Mouse (Mus musculus): ENCODE results near the gene Ak7.
A peak's percentile ranks its signal among the peaks of the same experiment; 100 is the strongest.

Gene Ak7

GRCm38 (mm10) chr12:105727964-105728363, 22.2 kb downstream of the Ak7 start:
- no peak for DNase-seq (ENCODE audit: low spot score in 2 of 2)

- no peak for DNase-seq (ENCODE audit: low spot score in 2 of 2)
Observed at GRCm38 (mm10) chr12:105730851-105731460, 25.2 kb downstream of the Ak7 start.

GRCm38 (mm10) chr12:105733370-105734159, 27.8 kb downstream of the Ak7 start:
- no peak for DNase-seq (ENCODE audit: low spot score in 2 of 2)

- DNase-seq (ENCODE audit: low spot score in 2 of 2), result no peak
Observed at GRCm38 (mm10) chr12:105735226-105735888, 29.6 kb downstream of the Ak7 start.

- no peak for DNase-seq (ENCODE audit: low spot score in 2 of 2)
Observed at GRCm38 (mm10) chr12:105735889-105736251, 30.1 kb downstream of the Ak7 start.

GRCm38 (mm10) chr12:105738316-105739096, 32.7 kb downstream of the Ak7 start:
- DNase-seq (ENCODE audit: low spot score in 2 of 2), result no peak

GRCm38 (mm10) chr12:105739656-105740055, 33.9 kb downstream of the Ak7 start:
- no peak for DNase-seq (ENCODE audit: low spot score in 2 of 2)

- no peak for DNase-seq (ENCODE audit: low spot score in 2 of 2)
Observed at GRCm38 (mm10) chr12:105748114-105748513, 42.3 kb downstream of the Ak7 start.

- DNase-seq (ENCODE audit: low spot score in 2 of 2), result no peak
Observed at GRCm38 (mm10) chr12:105753813-105754212, 48.0 kb downstream of the Ak7 start.

GRCm38 (mm10) chr12:105757816-105758497, 52.2 kb downstream of the Ak7 start:
- DNase-seq (ENCODE audit: low spot score in 2 of 2), result no peak

- DNase-seq (ENCODE audit: low spot score in 2 of 2), result no peak
Observed at GRCm38 (mm10) chr12:105758911-105759310, 53.1 kb downstream of the Ak7 start.

- DNase-seq (ENCODE audit: low spot score in 2 of 2), result no peak
Observed at GRCm38 (mm10) chr12:105759849-105760478, 54.2 kb downstream of the Ak7 start.

- peak in 1 of 2 experiments; percentile 19 for DNase-seq (ENCODE audit: low spot score in 2 of 2)
Observed at GRCm38 (mm10) chr12:105761171-105761570, 55.4 kb downstream of the Ak7 start.

GRCm38 (mm10) chr12:105761629-105762028, 55.9 kb downstream of the Ak7 start:
- no peak for DNase-seq (ENCODE audit: low spot score in 2 of 2)

GRCm38 (mm10) chr12:105769700-105770099, 63.9 kb downstream of the Ak7 start:
- no peak for DNase-seq (ENCODE audit: low spot score in 2 of 2)

GRCm38 (mm10) chr12:105774871-105775270, 69.1 kb downstream of the Ak7 start:
- no peak for DNase-seq (ENCODE audit: low spot score in 2 of 2)

- no peak for DNase-seq (ENCODE audit: low spot score in 2 of 2)
Observed at GRCm38 (mm10) chr12:105777651-105778050, 71.9 kb downstream of the Ak7 start.

- peak; percentile 82 to 84 for DNase-seq (ENCODE audit: low spot score in 2 of 2)
Observed at GRCm38 (mm10) chr12:105784196-105784999, 78.6 kb downstream of the Ak7 start, which contains the start of gene Papola. Gene Papola, plus strand, starts transcription at chr12:105784694.

- DNase-seq (ENCODE audit: low spot score in 2 of 2), result peak in 1 of 2 experiments; percentile 52
Observed at GRCm38 (mm10) chr12:105785000-105785774, 79.4 kb downstream of the Ak7 start.
